Mouse (Mus musculus) adrenal gland, adult 2 months (tissue): Measurements from ENCODE around the gene Ccnd3. TPM values are rescaled to one million over a fixed set of nuclear protein-coding genes. Genes with fewer than 3 reads are reported as not detected.

Experiments used
- DNase-seq: peaks from one replicate; pipeline ENCODE4 v3.0.0; 2021
- long read RNA-seq: library from polyadenylated mRNA; stranded (forward); transcript quantifications from one replicate; pipeline ENCODE4 v2.0.0, GENCODE M21; 2021
- polyA plus RNA-seq: library from polyadenylated mRNA; depleted of rRNA; stranded (reverse); fragments of >200 nt; gene quantifications from 2 replicates; pipeline ENCODE4 v1.2.3, GENCODE M21; 2012; rRNA removed
- total RNA-seq, 2 experiments: library from RNA; stranded (reverse); gene quantifications; 2 replicates each; pipeline ENCODE4 v1.2.3; 2021

The Ccnd3 gene
- total RNA-seq (100 to 1,000 TPM; 326 to 471 TPM), polyA plus RNA-seq (1,307 and 1,375 TPM in 2 replicates)
- long read RNA-seq, transcript Ccnd3-205 (5 exons, 1,977 nt): major isoform, 327 of 358 reads
- long read RNA-seq, partial matches to known transcripts: 6 of 358 reads
- long read RNA-seq, other reads (novel, unspliced or antisense): 22 of 358 reads

GRCm38 (mm10) chr17:47504941-47505346 lies at the start of gene Ccnd3:
TSS of gene Ccnd3 (plus strand) at chr17:47505051.
- peak; percentile 84 for DNase-seq

GRCm38 (mm10) chr17:47458310-47458709 lies 46.5 kb upstream of the Ccnd3 start:
- no peak for DNase-seq

- no peak for DNase-seq
These were observed 45.9 kb upstream of the Ccnd3 start for GRCm38 (mm10) chr17:47458936-47459335.

GRCm38 (mm10) chr17:47459341-47459919 lies 45.4 kb upstream of the Ccnd3 start:
- DNase-seq: no peak

- DNase-seq: no peak
These were observed 43.2 kb upstream of the Ccnd3 start for GRCm38 (mm10) chr17:47461688-47462087.

- DNase-seq: no peak
These were observed 42.6 kb upstream of the Ccnd3 start for GRCm38 (mm10) chr17:47462209-47462608.

- no peak for DNase-seq
These were observed 42.0 kb upstream of the Ccnd3 start for GRCm38 (mm10) chr17:47462728-47463388.

GRCm38 (mm10) chr17:47464248-47464965 lies 40.4 kb upstream of the Ccnd3 start:
- DNase-seq: no peak

- no peak for DNase-seq
These were observed 39.8 kb upstream of the Ccnd3 start for GRCm38 (mm10) chr17:47465016-47465415.

GRCm38 (mm10) chr17:47466284-47466683 lies 38.6 kb upstream of the Ccnd3 start:
- no peak for DNase-seq

- DNase-seq: no peak
These were observed 37.2 kb upstream of the Ccnd3 start for GRCm38 (mm10) chr17:47467659-47468058.

GRCm38 (mm10) chr17:47468063-47468462 lies 36.8 kb upstream of the Ccnd3 start:
- no peak for DNase-seq

GRCm38 (mm10) chr17:47468466-47468865 lies 36.4 kb upstream of the Ccnd3 start:
- DNase-seq: no peak

GRCm38 (mm10) chr17:47469642-47470041 lies 35.2 kb upstream of the Ccnd3 start:
- DNase-seq: no peak

GRCm38 (mm10) chr17:47470121-47470520 lies 34.7 kb upstream of the Ccnd3 start:
- DNase-seq: no peak

- DNase-seq: no peak
These were observed 34.2 kb upstream of the Ccnd3 start for GRCm38 (mm10) chr17:47470686-47471085.

- DNase-seq: no peak
These were observed 32.2 kb upstream of the Ccnd3 start for GRCm38 (mm10) chr17:47472435-47473350.

GRCm38 (mm10) chr17:47473434-47473974 lies 31.3 kb upstream of the Ccnd3 start:
- peak; percentile 54 for DNase-seq

GRCm38 (mm10) chr17:47474250-47474649 lies 30.6 kb upstream of the Ccnd3 start:
- no peak for DNase-seq

GRCm38 (mm10) chr17:47475181-47475580 lies 29.7 kb upstream of the Ccnd3 start:
- DNase-seq: no peak

- DNase-seq: no peak
These were observed 29.1 kb upstream of the Ccnd3 start for GRCm38 (mm10) chr17:47475714-47476113.

GRCm38 (mm10) chr17:47479887-47480286 lies 25.0 kb upstream of the Ccnd3 start:
- no peak for DNase-seq
